Mouse (Mus musculus) thymus, adult 2 months (tissue): ENCODE data around the gene Olfr1367. TPM values are rescaled to one million over a fixed set of nuclear protein-coding genes. Genes with fewer than 3 reads are reported as not detected.

Source experiments
- DNase-seq: peaks from one replicate; pipeline ENCODE4 v3.0.0; 2021
- H3K27ac ChIP-seq: fragments of 200-500 bp; 2 replicates; pipeline ENCODE4 v1.5.1; 2012; ENCODE audit warnings: low read length, control low read depth; ENCODE audit not compliant: control insufficient read depth, insufficient read depth
- H3K27me3 ChIP-seq: fragments of 200-500 bp; 2 replicates; pipeline ENCODE4 v1.6.1; 2012; ENCODE audit warnings: mild to moderate bottlenecking, low read length, moderate library complexity, mixed read lengths; ENCODE audit not compliant: control insufficient read depth, insufficient read depth
- H3K36me3 ChIP-seq: fragments of 200-500 bp; 2 replicates; pipeline ENCODE4 v1.6.1; 2012; ENCODE audit warnings: mild to moderate bottlenecking, low read length, moderate library complexity; ENCODE audit not compliant: control insufficient read depth, insufficient read depth
- H3K4me1 ChIP-seq: fragments of 200-500 bp; replicated peaks from 2 replicates; pipeline ENCODE4 v1.6.1; 2012; ENCODE audit warnings: low read length; ENCODE audit not compliant: control insufficient read depth, insufficient read depth
- H3K4me3 ChIP-seq: fragments of 200-500 bp; 2 replicates; pipeline ENCODE4 v1.5.1; 2012; ENCODE audit warnings: mild to moderate bottlenecking, low read length, control low read depth, moderate library complexity; ENCODE audit not compliant: control insufficient read depth, insufficient read depth
- CTCF ChIP-seq: fragments of 200-500 bp; IDR thresholded peaks from 2 replicates; pipeline ENCODE4 v1.5.1; 2012; ENCODE audit warnings: mild to moderate bottlenecking, control low read depth, low read length, moderate library complexity, borderline replicate concordance; ENCODE audit not compliant: control insufficient read depth, poor library complexity, insufficient read depth; ENCODE audit errors: extremely low read depth
- POLR2A ChIP-seq: fragments of 200-500 bp; IDR thresholded peaks from 2 replicates; pipeline ENCODE4 v1.6.1; 2012; ENCODE audit warnings: mild to moderate bottlenecking, low read length, control low read depth, moderate library complexity; ENCODE audit not compliant: control insufficient read depth, poor library complexity, insufficient read depth; ENCODE audit errors: extremely low read depth
- WGBS: fragments of 180-500 bp; shearing (Covaris S2); methylation state at CpG from one replicate; pipeline ENCODE4 v1.1.7; 2018; 5-methylcytosine and 5-hydroxymethylcytosine counted together
- polyA plus RNA-seq: library from polyadenylated mRNA; depleted of rRNA; stranded (reverse); fragments of >200 nt; gene quantifications from 2 replicates; pipeline ENCODE4 v1.2.3, GENCODE M21; 2012; rRNA removed

Gene Olfr1367
- not detected in 2 replicates for polyA plus RNA-seq

- no peak for TF ChIP-seq CTCF
- TF ChIP-seq POLR2A = no peak
- no peak for DNase-seq
- Histone ChIP-seq H3K36me3 (no peaks in the 10 kb centered on the region), H3K4me3 (no peak within 1 kb of the TSS), H3K4me1 (no peaks in the 10 kb centered on the region), H3K27me3 (no peaks in the 10 kb centered on the region), H3K27ac (no peak within 1 kb of the TSS)
- WGBS = 89% methylated on average over 1 of the region's 1 CpGs
Measured at GRCm38 (mm10) chr13:21346610-21347009, at the start of gene Olfr1367. TSS of gene Olfr1367 (plus strand) at chr13:21346910.

- WGBS = 61% methylated on average over 3 of the region's 3 CpGs
- Histone ChIP-seq H3K27me3 (no peaks in the 10 kb centered on the region), H3K36me3 (no peaks in the 10 kb centered on the region), H3K4me3 (no peak overlapping the region), H3K27ac (no peak overlapping the region), H3K4me1 (no peaks in the 10 kb centered on the region)
- DNase-seq = no peak
- TF ChIP-seq POLR2A (no peak), CTCF (no peak)
Measured at GRCm38 (mm10) chr13:21298557-21298956, 48.2 kb upstream of the Olfr1367 start.

- DNase-seq = no peak
- WGBS = 87% methylated on average over 3 of the region's 3 CpGs
- no peak overlapping the region for H3K27ac ChIP-seq
- H3K27me3 ChIP-seq = no peaks in the 10 kb centered on the region
- no peak overlapping the region for H3K4me3 ChIP-seq
- H3K36me3 ChIP-seq = no peaks in the 10 kb centered on the region
- TF ChIP-seq POLR2A (no peak), CTCF (no peak)
- H3K4me1 ChIP-seq = no peaks in the 10 kb centered on the region
Measured at GRCm38 (mm10) chr13:21304483-21305066, 42.1 kb upstream of the Olfr1367 start.

GRCm38 (mm10) chr13:21309788-21310187 is 36.9 kb upstream of the Olfr1367 start:
- TF ChIP-seq CTCF (no peak), POLR2A (no peak)
- Histone ChIP-seq H3K4me3 (no peak overlapping the region), H3K4me1 (no peaks in the 10 kb centered on the region), H3K36me3 (no peaks in the 10 kb centered on the region), H3K27me3 (no peaks in the 10 kb centered on the region), H3K27ac (no peak overlapping the region)
- 64% methylated on average over 2 of the region's 2 CpGs for WGBS
- no peak for DNase-seq

GRCm38 (mm10) chr13:21311926-21312325 is 34.8 kb upstream of the Olfr1367 start, which contains the start of gene Gpx6:
TSS of gene Gpx6 (plus strand) at chr13:21312125.
- no peaks in the 10 kb centered on the region for H3K36me3 ChIP-seq
- no peak for DNase-seq
- H3K4me1 ChIP-seq = no peaks in the 10 kb centered on the region
- H3K27me3 ChIP-seq = no peaks in the 10 kb centered on the region
- no peak within 1 kb of the TSS for H3K27ac ChIP-seq
- WGBS = 55% methylated on average over 3 of the region's 3 CpGs
- no peak for TF ChIP-seq POLR2A
- no peak for TF ChIP-seq CTCF
- H3K4me3 ChIP-seq = no peak within 1 kb of the TSS

GRCm38 (mm10) chr13:21312854-21313253 is 33.9 kb upstream of the Olfr1367 start:
- no peaks in the 10 kb centered on the region for H3K27me3 ChIP-seq
- H3K36me3 ChIP-seq = no peaks in the 10 kb centered on the region
- TF ChIP-seq CTCF (no peak), POLR2A (no peak)
- DNase-seq = no peak
- H3K4me3 ChIP-seq = no peak overlapping the region
- no peaks in the 10 kb centered on the region for H3K4me1 ChIP-seq
- H3K27ac ChIP-seq = no peak overlapping the region
- 56% methylated on average over 5 of the region's 5 CpGs for WGBS

- Histone ChIP-seq H3K27ac (no peak overlapping the region), H3K4me1 (no peaks in the 10 kb centered on the region), H3K4me3 (no peak overlapping the region), H3K27me3 (no peaks in the 10 kb centered on the region), H3K36me3 (no peaks in the 10 kb centered on the region)
- WGBS = 87% methylated on average over 4 of the region's 4 CpGs
- TF ChIP-seq CTCF = no peak
- no peak for DNase-seq
Measured at GRCm38 (mm10) chr13:21313903-21314302, 32.8 kb upstream of the Olfr1367 start.
